Mouse (Mus musculus): ENCODE measurements around the gene Pank2.
A peak's percentile ranks its signal among the peaks of the same experiment; 100 is the strongest.
"Not testable (repeated sequence)": the region's sequence is repeated elsewhere in the genome, so short reads cannot be mapped to it uniquely, and the experiment has no call there.

Gene Pank2

DNA sequence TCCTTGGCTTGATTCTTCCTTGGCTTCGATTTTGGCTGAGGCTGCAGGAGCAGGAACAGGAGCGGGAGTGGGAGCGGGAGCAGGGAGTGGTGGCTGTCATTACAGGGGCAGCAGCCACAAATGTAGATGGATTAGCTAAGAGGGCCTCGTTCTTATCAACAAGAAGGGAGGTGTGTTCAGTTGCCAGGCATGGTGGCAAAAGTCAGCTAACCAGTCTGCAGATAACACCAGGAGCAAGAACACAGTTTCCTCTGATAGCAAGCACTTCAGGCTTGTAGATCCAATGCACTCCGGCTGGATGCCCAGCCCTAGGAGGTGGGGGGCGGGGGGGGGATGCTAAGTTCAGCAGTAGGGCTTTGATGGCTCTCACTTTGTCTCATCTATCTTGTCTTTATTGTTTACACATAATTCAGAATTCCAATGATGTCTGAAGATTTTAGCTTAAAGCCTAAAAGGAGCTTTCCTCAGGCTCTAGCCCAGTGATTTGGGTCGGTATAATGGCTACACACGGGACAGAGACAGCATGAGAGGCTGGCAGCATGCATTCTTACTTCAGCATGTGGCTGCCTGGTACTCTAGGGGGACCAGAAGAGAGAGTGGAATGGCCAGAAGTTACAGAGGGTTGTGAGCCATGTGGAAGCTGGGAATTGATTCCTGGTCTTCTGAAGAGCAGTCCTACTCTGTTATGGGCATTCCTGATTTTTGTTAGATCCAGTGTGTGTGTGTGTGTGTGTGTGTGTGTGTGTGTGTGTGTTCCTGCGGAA lies 1.6 kb upstream of the Pank2 start:
- no peak for DNase-seq (ENCODE audit: low spot score in 2 of 2)

DNA sequence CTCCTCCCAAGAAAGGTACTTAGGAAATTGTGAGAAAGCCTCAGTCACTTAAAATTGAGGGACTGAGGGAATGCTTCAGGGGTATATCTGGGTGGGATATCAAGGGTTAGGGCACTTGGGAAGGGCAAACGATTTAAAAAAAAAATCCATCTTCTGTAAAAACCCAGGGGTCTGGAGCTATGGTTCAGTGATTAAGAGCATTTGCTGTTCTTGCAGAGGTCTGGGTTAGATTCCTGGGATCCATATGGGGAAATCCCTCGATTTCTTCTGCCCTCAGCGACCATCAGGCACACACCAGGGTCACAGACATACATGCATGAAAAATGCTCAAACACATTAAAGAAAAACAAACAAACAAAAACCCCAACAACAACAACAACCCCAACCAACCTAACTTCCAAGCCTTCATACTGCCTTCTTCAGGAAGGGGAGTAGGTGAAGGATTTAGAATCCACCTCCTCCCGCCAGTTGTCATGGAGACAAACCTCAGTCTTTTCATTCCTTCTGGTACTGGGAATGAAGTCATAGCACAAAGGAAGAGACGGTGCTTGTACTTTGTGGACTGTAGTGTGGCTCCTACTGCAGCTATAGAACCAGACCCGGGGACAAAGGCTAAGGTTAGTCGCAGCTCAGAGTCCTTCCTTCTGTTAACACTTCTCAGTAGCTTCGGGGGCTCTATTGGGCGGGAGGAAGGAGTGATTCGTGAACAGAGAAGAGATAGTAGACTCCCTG lies 648 bp upstream of the Pank2 start:
- DNase-seq (ENCODE audit: low spot score in 2 of 2), result no peak

DNA sequence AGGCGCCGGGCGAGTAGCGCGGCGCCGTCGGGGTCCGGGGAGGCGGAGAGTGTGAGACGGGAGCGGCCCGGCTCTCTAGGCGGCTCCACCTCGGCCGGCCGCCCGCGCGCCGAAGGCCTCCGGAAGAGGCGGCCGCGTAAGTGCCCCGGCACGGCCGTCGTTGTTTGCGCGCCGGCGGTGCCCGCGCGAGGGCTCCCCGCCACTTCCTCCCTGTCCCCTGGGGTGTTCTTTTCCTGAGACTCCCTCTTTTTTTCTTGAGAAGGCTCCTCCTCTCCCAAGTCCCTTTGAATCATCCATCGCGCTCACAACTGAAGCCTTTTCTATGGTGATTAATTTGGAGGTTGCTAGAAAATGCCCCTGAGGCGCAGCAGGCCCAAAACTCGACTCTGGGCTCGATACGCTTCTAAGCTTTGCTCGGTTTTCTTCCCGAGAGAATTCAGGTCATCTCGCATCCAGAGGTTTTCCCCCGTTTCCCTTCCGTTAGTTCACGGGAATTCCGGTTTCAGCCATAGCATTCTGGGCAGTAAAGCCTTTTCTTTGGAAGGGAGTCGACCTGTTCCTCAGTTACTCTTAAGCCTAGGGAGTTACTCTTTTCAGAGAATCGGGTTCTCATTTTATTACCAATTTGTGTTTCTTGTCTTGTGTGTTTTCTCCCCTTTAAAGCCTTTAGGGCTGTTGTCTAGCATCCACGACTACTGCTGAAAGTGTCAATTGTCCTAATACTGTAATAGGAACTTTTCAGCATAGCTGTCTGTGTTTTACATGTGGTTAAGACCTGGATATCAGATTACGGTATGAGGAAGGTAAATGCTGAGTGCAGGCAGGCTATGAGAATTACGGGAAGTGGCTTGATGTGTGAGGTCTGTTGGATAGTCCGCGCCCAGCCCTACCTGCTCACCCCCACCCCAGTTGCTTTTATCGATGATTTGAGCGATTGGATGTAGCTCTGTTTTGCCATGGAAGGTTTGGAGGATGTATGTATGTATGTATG lies 680 bp downstream of the Pank2 start:
- DNase-seq (ENCODE audit: low spot score in 2 of 2), result no peak

- no peak for DNase-seq (ENCODE audit: low spot score in 2 of 2)
These were observed 1.7 kb downstream of the Pank2 start for GRCm38 (mm10) chr2:131264027-131264426.

DNA sequence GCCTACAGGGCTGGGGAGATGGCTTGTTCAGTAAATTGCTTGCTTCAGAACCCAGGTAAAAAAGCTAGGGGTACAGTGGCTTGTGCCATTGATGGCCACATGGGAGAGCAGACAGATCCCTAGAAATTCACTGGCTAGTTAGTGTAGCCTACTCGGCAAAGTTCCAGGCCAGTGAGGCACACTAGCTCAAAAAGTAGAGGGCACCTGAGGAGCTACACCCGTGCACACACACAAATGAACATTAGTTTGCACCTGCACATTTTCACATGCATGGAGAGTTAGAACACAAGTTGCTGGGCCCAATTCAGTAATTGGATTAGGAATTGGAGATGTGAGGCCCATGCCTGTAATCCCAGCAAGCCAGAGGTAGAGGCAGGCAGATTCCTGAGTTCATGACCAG lies 2.8 kb downstream of the Pank2 start:
- DNase-seq (ENCODE audit: low spot score in 2 of 2), result no peak

GRCm38 (mm10) chr2:131275493-131275892 lies 13.2 kb downstream of the Pank2 start:
- DNase-seq (ENCODE audit: low spot score in 2 of 2), result no peak

- DNase-seq (ENCODE audit: low spot score in 2 of 2), result no peak
These were observed 14.4 kb downstream of the Pank2 start for GRCm38 (mm10) chr2:131276722-131277121.

DNA sequence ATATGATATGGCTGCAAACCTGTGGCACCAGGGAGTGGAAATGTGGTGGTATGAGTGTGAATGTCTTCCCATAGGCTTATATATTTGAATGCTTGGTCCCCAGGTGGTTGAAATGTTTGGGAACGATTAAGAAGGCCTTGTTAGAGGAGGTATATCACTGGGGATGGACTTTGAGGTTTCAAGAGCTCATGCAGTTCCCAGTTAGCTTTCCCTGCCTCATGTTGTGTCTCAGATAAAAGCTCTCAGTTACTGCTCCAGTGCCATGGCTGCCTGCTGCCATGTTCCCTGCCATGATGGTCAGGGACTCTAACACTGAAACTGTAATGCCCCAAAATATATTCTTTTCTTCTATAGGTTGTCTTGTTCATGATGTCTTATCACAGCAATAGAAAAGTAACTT lies 19.3 kb downstream of the Pank2 start:
- no peak for DNase-seq (ENCODE audit: low spot score in 2 of 2)

- DNase-seq (ENCODE audit: low spot score in 2 of 2), result no peak
These were observed 24.0 kb downstream of the Pank2 start for GRCm38 (mm10) chr2:131286276-131286675.

DNA sequence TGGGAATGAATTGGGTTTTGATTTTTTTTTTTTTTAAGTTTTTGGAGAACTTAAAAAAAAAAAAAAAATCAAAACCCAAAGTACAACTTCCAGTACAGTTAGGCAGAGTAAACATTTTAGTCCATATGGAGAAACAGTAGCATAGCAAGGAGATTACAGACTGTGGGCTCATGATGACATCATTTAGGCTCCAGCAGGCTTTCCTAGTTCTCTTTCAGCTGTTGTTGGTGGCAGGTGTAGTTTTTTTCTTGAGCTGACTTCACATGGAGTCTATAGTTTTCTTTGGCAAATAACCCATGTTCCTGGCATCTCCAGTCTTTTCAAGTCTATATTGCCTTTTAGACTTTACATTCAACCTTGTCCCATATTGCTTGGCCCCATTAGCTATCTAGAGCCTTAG lies 28.4 kb downstream of the Pank2 start:
- no peak for DNase-seq (ENCODE audit: low spot score in 2 of 2)

GRCm38 (mm10) chr2:131296746-131297261 lies 34.5 kb downstream of the Pank2 start:
- DNase-seq (ENCODE audit: low spot score in 2 of 2), result no peak

GRCm38 (mm10) chr2:131298674-131299073 lies 36.4 kb downstream of the Pank2 start:
- DNase-seq (ENCODE audit: low spot score in 2 of 2), result not testable (repeated sequence)

DNA sequence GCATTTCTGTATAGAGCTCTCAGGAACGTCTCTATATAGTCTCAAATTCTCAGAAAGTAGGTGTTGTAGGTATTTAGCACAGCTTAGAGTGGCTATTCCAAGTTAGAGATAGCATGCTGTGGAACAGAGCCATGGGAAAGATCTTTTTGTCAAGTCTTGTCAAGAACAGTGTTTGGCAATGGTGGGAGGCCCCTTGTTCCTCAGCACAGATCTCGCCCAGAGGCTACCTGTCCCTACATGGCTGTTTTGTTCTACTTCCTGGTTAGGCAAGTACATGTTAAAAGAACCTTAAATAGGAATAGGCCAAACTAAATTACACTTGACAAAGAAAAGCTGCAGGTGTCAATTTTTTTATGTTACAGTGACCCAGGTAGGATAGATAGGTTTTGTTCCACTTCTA lies 38.2 kb downstream of the Pank2 start:
- no peak for DNase-seq (ENCODE audit: low spot score in 2 of 2)

DNA sequence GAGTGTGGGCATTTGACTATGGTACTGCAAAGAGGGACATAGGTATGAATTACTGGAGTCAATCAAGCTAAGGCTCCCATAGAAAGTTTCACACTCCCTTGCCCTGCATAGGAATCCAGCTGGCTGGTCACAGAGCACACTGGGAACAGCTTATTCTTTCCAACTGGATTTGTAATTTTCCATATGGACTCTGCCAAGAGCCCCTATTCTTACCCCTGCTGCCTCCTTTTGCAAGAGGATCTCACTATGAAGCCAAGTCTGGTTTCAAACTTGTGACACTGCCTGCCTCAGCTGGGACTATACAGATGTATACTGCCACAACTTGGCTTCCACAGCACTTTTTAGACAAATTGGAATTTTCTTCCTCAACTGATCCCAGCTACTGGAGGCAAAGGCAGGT lies 39.3 kb downstream of the Pank2 start:
- peak; percentile 6 to 44 for DNase-seq (ENCODE audit: low spot score in 2 of 2)

DNA sequence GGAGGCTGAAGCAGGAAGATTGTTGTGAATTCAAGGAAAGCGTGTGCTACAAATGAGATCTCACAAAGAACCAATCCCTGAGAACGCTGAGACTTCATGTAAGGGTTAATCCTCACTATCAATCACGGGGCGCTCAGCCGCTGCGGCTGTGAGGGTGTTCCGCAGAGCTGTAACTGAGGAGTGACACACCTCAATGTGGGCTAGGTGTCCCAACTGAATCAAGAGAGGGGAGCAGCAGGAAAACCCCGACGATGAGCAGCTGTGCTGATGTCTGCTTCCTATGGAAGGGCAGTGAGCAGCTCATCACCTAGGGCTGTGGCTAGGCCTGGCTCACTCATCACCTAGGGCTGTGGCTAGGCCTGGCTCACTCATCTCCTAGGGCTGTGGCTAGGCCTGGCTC lies 42.2 kb downstream of the Pank2 start:
- no peak for DNase-seq (ENCODE audit: low spot score in 2 of 2)

DNA sequence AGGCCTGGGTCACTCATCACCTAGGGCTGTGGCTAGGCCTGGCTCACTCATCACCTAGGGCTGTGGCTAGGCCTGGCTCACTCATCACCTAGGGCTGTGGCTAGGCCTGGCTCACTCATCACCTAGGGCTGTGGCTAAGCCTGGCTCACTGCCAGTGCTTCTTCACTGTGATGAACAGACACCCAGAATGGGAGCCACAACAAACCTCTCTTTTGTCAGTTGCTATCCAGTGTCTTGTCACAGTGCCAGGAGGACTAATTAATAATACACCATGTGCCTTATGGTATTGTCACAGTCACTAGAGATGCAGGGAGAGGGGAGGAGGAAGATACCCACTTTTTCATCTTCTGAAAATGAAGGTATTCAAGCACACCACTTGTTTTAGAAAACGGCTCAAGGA lies 42.9 kb downstream of the Pank2 start:
- DNase-seq (ENCODE audit: low spot score in 2 of 2), result not testable (repeated sequence)

- no peak for DNase-seq (ENCODE audit: low spot score in 2 of 2)
These were observed 45.1 kb downstream of the Pank2 start for GRCm38 (mm10) chr2:131307391-131307790.

DNA sequence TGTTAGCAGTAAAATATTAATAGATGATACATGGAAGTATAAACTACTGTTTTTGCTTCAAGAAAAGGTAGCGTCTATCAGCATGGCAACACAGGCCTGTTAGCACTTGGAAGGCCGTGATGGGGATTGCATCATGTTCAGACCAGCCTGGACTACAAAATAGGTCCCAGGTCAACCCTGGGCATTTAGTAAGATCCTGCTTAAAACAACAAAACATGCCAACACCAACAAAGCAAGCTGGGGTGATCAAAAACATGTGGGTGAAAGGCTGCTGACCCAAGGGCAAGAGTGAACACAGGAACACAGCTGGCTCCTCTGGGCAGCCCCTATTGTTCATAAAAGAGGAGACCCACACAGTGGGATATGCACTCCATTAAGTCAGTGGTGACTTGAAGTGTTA lies 45.5 kb downstream of the Pank2 start:
- no peak for DNase-seq (ENCODE audit: low spot score in 2 of 2)

DNA sequence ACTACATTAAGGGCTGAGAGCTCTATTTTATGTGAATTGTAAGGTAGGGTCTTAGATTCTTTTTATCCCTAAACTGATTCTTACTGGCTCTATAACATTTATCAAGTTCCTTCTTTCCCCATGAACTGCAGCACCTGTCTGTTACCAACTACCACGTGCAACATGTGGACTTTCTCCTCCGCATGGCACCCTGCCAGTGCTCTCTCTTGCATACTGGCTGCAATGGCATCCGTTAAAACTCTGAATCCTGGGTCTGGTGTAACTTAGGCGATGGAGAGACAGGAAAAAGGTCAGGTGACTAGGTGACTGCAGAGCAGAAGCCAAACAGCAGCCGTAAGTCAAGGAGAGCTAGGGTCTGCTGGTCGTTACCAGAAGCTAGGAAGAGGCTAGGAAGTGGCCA lies 47.0 kb downstream of the Pank2 start:
- DNase-seq (ENCODE audit: low spot score in 2 of 2), result no peak

GRCm38 (mm10) chr2:131316167-131316566 lies 53.9 kb downstream of the Pank2 start:
- DNase-seq (ENCODE audit: low spot score in 2 of 2), result no peak

GRCm38 (mm10) chr2:131319401-131319800 lies 57.1 kb downstream of the Pank2 start:
- no peak for DNase-seq (ENCODE audit: low spot score in 2 of 2)

GRCm38 (mm10) chr2:131321192-131321591 lies 58.9 kb downstream of the Pank2 start:
- peak; percentile 66 to 72 for DNase-seq (ENCODE audit: low spot score in 2 of 2)

Data from heart, adult 9 months (tissue).